Mouse (Mus musculus) forebrain, embryonic 10.5 days (tissue): Measurements from ENCODE around the gene Mamstr. TPM values are rescaled to one million over a fixed set of nuclear protein-coding genes. Genes with fewer than 3 reads are reported as not detected.

Source experiments
- DNase-seq: peaks from one replicate; pipeline ENCODE4 v3.0.0-alpha.2; 2017; ENCODE audit warnings: low spot score; ENCODE audit errors: extremely low spot score
- H3K27ac ChIP-seq: fragments of 300-500 bp; sonication (generic); 2 replicates; pipeline ENCODE4 v1.5.1; 2016; ENCODE audit warnings: mild to moderate bottlenecking
- H3K27me3 ChIP-seq: fragments of 300-500 bp; sonication (generic); 2 replicates; pipeline ENCODE4 v1.6.1; 2016; ENCODE audit warnings: mild to moderate bottlenecking; ENCODE audit not compliant: poor library complexity, severe bottlenecking
- H3K36me3 ChIP-seq: fragments of 300-500 bp; sonication (generic); replicated peaks from 2 replicates; pipeline ENCODE4 v1.6.1; 2016; ENCODE audit warnings: mild to moderate bottlenecking, moderate library complexity
- H3K4me1 ChIP-seq: fragments of 300-500 bp; sonication (generic); 2 replicates; pipeline ENCODE4 v1.6.1; 2016
- H3K4me3 ChIP-seq: fragments of 300-500 bp; sonication (generic); 2 replicates; pipeline ENCODE4 v1.5.1; 2016; ENCODE audit warnings: mild to moderate bottlenecking, moderate library complexity
- H3K9me3 ChIP-seq: fragments of 300-500 bp; sonication (generic); 2 replicates; pipeline ENCODE4 v1.6.1; 2016; ENCODE audit warnings: mild to moderate bottlenecking, moderate library complexity
- WGBS: fragments of 180-500 bp; shearing (Covaris S2); methylation state at CpG from one replicate; pipeline ENCODE4 v1.1.7; 2016; 5-methylcytosine and 5-hydroxymethylcytosine counted together
- polyA plus RNA-seq: library from polyadenylated mRNA; unstranded; fragments of >200 nt; fragmentation: Nextera tagmentation; extraction: Ambion mirVana; gene quantifications from 2 replicates; pipeline ENCODE4 v1.2.1, GENCODE M21; 2016

Gene Mamstr
- 1.7 and 3.1 TPM in 2 replicates for polyA plus RNA-seq

GRCm38 (mm10) chr7:45639561-45640027 lies at the start of gene Mamstr:
TSS of gene Mamstr (plus strand) at chr7:45639977.
- Histone ChIP-seq H3K4me1 (peaks cover 57% of the 10 kb centered on the region), H3K9me3 (peaks cover 3% of the 10 kb centered on the region; the same call in 1 of the 2 replicates), H3K27me3 (peaks cover 23% of the 10 kb centered on the region), H3K27ac (peak within 1 kb of the TSS; percentile 73), H3K36me3 (peaks cover 19% of the 10 kb centered on the region), H3K4me3 (peak within 1 kb of the TSS; percentile 37)
- 19% methylated on average over 19 of the region's 19 CpGs for WGBS
- DNase-seq, result no peak

DNA sequence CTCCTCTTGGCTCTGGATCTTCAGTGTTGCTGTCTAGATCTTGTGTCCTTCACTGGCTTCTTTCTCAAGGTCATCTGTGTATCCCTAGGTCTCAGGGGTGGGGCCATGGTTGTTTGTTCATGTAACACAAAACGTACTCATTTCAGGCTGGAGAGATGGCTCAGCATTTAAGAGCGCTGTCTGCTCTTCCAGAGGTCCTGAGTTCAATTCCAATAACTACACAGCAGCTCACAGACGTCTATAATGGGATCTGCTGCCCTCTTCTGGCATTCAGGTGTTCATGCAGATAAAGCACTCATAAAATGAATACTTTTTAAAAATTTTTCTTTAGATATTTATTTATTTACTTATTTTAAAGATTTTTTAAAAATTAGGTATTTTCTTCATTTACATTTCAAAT lies 48.9 kb upstream of the Mamstr start:
- H3K9me3 ChIP-seq, result no peaks in the 10 kb centered on the region
- H3K36me3 ChIP-seq, result peaks cover 15% of the 10 kb centered on the region
- H3K27me3 ChIP-seq, result no peaks in the 10 kb centered on the region
- WGBS, result 70% methylated on average over 3 of the region's 3 CpGs
- H3K4me1 ChIP-seq, result peaks cover 12% of the 10 kb centered on the region
- no peak for DNase-seq
- H3K4me3 ChIP-seq, result no peak overlapping the region
- H3K27ac ChIP-seq, result no peak overlapping the region

GRCm38 (mm10) chr7:45591880-45592279 lies 47.9 kb upstream of the Mamstr start:
- H3K9me3 ChIP-seq, result no peaks in the 10 kb centered on the region
- WGBS, result 88% methylated on average over 7 of the region's 7 CpGs
- H3K4me3 ChIP-seq, result no peak overlapping the region
- no peak overlapping the region for H3K27ac ChIP-seq
- peaks cover 10% of the 10 kb centered on the region; the same call in 1 of the 2 replicates for H3K36me3 ChIP-seq
- no peak for DNase-seq
- no peaks in the 10 kb centered on the region for H3K27me3 ChIP-seq
- H3K4me1 ChIP-seq, result peaks cover 12% of the 10 kb centered on the region

GRCm38 (mm10) chr7:45593118-45593815 lies 46.5 kb upstream of the Mamstr start:
- Histone ChIP-seq H3K36me3 (no peaks in the 10 kb centered on the region), H3K27me3 (no peaks in the 10 kb centered on the region), H3K4me1 (peaks cover 12% of the 10 kb centered on the region), H3K4me3 (no peak overlapping the region), H3K27ac (no peak overlapping the region), H3K9me3 (no peaks in the 10 kb centered on the region)
- DNase-seq, result peak; percentile 61
- 29% methylated on average over 10 of the region's 10 CpGs for WGBS

DNA sequence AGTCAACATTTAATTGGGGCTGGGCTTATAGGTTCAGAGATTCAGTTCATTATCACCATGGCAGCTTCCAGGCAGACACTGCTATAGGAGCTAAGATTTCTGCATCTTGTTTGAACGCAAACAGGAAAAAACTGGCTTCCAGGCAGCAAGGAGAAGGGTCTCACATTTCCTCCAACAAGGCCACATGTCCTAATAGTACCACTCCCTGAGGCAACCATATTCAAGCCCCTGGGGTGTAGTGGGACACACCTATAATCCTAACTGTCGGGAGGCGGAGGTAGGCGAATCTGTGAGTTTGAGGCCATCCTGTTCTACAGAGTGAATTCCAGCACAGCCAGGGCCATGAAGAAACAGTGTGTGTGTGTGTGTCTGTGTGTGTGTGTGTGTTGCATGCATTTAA lies 44.6 kb upstream of the Mamstr start:
- H3K9me3 ChIP-seq, result no peaks in the 10 kb centered on the region
- no peaks in the 10 kb centered on the region for H3K36me3 ChIP-seq
- no peak overlapping the region for H3K27ac ChIP-seq
- no peak overlapping the region for H3K4me3 ChIP-seq
- H3K4me1 ChIP-seq, result peaks cover 8% of the 10 kb centered on the region; the same call in 1 of the 2 replicates
- DNase-seq, result no peak
- 84% methylated on average over 4 of the region's 4 CpGs for WGBS
- no peaks in the 10 kb centered on the region for H3K27me3 ChIP-seq

GRCm38 (mm10) chr7:45596107-45596506 lies 43.7 kb upstream of the Mamstr start:
- H3K36me3 ChIP-seq, result no peaks in the 10 kb centered on the region
- H3K4me1 ChIP-seq, result peaks cover 8% of the 10 kb centered on the region; the same call in 1 of the 2 replicates
- WGBS, result 92% methylated on average over 1 of the region's 1 CpGs
- no peaks in the 10 kb centered on the region for H3K27me3 ChIP-seq
- no peaks in the 10 kb centered on the region for H3K9me3 ChIP-seq
- H3K27ac ChIP-seq, result no peak overlapping the region
- no peak for DNase-seq
- H3K4me3 ChIP-seq, result no peak overlapping the region

DNA sequence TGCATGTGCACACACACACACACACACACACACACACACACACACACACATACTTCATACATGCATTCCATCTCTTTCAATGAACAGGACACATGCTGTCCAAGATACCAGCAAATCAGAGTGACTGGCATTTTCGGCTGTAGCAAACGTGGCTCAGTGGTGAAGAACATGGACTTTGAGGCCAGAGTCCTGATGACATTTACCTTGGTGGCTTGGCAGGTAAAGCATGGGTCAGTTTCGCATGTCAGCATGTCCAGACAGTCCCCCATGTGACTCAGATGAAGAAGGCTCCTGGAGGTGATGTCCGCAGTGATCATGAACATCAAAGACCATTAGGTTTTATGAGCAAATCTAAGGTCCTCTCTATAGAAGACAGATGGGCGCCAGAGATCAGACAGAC lies 42.8 kb upstream of the Mamstr start:
- no peak for DNase-seq
- no peak overlapping the region for H3K27ac ChIP-seq
- no peaks in the 10 kb centered on the region for H3K36me3 ChIP-seq
- H3K27me3 ChIP-seq, result no peaks in the 10 kb centered on the region
- 89% methylated on average over 5 of the region's 5 CpGs for WGBS
- H3K4me1 ChIP-seq, result peaks cover 15% of the 10 kb centered on the region
- H3K9me3 ChIP-seq, result no peaks in the 10 kb centered on the region
- no peak overlapping the region for H3K4me3 ChIP-seq

GRCm38 (mm10) chr7:45597527-45597926 lies 42.2 kb upstream of the Mamstr start:
- Histone ChIP-seq H3K4me3 (no peak overlapping the region), H3K27me3 (no peaks in the 10 kb centered on the region), H3K4me1 (peaks cover 17% of the 10 kb centered on the region), H3K27ac (no peak overlapping the region), H3K36me3 (no peaks in the 10 kb centered on the region), H3K9me3 (no peaks in the 10 kb centered on the region)
- 89% methylated on average over 6 of the region's 6 CpGs for WGBS
- no peak for DNase-seq

- H3K9me3 ChIP-seq, result no peaks in the 10 kb centered on the region
- peaks cover 17% of the 10 kb centered on the region for H3K4me1 ChIP-seq
- H3K36me3 ChIP-seq, result no peaks in the 10 kb centered on the region
- H3K27me3 ChIP-seq, result no peaks in the 10 kb centered on the region
- H3K4me3 ChIP-seq, result no peak overlapping the region
- no peak overlapping the region for H3K27ac ChIP-seq
- DNase-seq, result no peak
- 54% methylated on average over 18 of the region's 18 CpGs for WGBS
Observed at GRCm38 (mm10) chr7:45598960-45599879, 40.6 kb upstream of the Mamstr start.

GRCm38 (mm10) chr7:45605704-45606289 lies 34.0 kb upstream of the Mamstr start:
- 85% methylated on average over 9 of the region's 9 CpGs for WGBS
- Histone ChIP-seq H3K27me3 (no peaks in the 10 kb centered on the region), H3K27ac (no peak overlapping the region), H3K4me1 (peaks cover 8% of the 10 kb centered on the region), H3K36me3 (no peaks in the 10 kb centered on the region), H3K4me3 (no peak overlapping the region), H3K9me3 (no peaks in the 10 kb centered on the region)
- no peak for DNase-seq

DNA sequence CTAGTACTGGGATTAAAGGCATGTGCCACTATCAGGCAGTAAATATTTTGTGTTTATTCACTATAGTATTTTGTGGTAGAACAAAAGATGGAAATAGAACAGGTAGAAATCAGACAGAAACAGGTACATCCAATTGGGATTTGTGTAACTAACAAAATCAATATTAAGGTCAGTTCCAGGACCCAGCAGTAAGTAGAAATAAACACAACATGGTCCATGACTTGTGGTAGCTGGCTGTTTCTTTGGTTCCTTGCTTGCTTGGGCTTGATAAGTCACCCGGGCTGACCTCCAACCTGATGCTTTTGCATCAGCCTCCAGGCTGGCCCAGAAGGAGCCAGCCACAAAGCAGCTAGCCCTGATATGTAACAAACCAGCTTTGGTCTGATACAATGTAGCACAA lies 30.3 kb upstream of the Mamstr start:
- 82% methylated on average over 1 of the region's 1 CpGs for WGBS
- no peak for DNase-seq

DNA sequence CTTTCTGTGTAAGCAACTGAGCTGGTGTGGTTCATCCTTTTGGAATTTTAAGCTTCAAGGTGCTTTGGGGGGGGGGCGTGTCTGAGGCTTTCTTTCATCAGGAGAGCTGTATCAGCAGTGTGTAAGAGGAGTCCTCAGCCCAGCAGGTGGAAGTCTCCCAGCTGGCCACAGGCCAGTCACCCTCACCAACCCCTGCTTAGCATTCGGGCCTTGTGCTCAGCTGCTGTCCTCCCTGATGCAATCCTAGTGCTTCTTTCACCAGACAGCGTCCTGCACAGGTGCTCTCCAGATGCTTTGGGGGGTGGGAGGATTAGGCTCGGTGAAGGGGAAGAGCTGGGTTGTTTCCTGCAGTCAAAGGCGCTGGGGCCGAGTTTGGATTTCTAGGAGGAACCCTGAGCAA lies 23.5 kb upstream of the Mamstr start:
- no peak overlapping the region for H3K27ac ChIP-seq
- peaks cover 63% of the 10 kb centered on the region for H3K27me3 ChIP-seq
- WGBS, result 28% methylated on average over 6 of the region's 6 CpGs
- peaks cover 25% of the 10 kb centered on the region for H3K4me1 ChIP-seq
- no peaks in the 10 kb centered on the region for H3K9me3 ChIP-seq
- DNase-seq, result no peak
- H3K36me3 ChIP-seq, result no peaks in the 10 kb centered on the region
- H3K4me3 ChIP-seq, result no peak overlapping the region

More for the DNA sequence above, 30.3 kb upstream of the Mamstr start:
- Histone ChIP-seq H3K4me1 (no peaks in the 10 kb centered on the region), H3K9me3 (no peaks in the 10 kb centered on the region), H3K27ac (no peak overlapping the region), H3K27me3 (peaks cover 6% of the 10 kb centered on the region), H3K36me3 (no peaks in the 10 kb centered on the region), H3K4me3 (no peak overlapping the region)
